Mouse (Mus musculus): Measurements from ENCODE around the gene Ube2ql1. TPM values are rescaled to one million over a fixed set of nuclear protein-coding genes. Genes with fewer than 3 reads are reported as not detected.
A peak's percentile ranks its signal among the peaks of the same experiment; 100 is the strongest.

The Ube2ql1 gene
- 1 to 10 TPM; 1.6 to 1.7 TPM for total RNA-seq (2021)
- long read RNA-seq, experiment 1, partial matches to known transcripts, result 0 of 2 reads
- long read RNA-seq, experiment 1, other reads (novel, unspliced or antisense), result 0 of 2 reads
- long read RNA-seq, experiment 2, partial matches to known transcripts, result 0 of 2 reads
- long read RNA-seq, experiment 2, other reads (novel, unspliced or antisense), result 0 of 2 reads

DNA sequence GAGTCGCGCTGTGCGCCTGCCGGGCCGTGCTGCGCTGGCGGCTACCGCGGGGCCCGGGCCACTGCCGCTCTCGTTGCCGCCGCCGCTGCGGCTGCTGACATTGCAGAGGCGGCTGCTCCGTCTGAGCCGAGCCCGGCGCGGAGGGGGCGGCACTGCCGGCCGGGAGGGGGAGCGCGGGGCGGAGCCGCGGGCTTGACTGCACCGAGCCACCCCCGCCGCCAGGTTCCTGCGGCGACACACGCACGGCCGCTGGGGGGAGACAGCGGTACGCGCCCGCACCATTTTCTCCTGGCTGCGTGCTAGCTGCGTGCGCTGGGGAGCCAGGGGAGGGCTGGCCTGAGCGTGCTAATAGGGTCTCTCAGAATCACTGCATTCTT is at the start of gene Ube2ql1:
Ube2ql1 (minus strand) TSS at position 131 of the 377 bp plus-strand sequence.
- DNase-seq, result peak; percentile 92

GRCm38 (mm10) chr13:69788704-69789103 is 49.0 kb upstream of the Ube2ql1 start:
- no peak for DNase-seq

DNA sequence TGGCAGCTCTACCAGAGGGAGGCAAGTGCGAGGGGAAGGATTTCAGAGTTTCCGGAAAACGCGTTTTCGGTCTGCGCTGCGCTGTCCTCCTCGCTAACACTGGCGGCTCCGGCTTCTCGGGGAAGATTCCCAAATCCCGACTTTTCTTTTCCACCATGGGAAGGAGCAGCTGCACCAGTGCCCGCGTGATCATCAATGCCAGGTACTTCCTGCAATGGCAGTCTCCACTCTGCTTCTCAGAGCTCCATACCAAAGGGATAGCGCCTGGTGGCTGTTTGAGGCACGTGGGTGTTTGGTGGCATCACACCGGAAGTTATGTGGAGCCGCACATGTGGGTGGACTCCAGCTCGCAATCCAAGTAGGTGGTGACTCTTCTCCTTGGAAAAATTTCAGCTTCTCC is 38.5 kb upstream of the Ube2ql1 start:
- DNase-seq, result no peak

GRCm38 (mm10) chr13:69772358-69772757 is 32.7 kb upstream of the Ube2ql1 start:
- no peak for DNase-seq

DNA sequence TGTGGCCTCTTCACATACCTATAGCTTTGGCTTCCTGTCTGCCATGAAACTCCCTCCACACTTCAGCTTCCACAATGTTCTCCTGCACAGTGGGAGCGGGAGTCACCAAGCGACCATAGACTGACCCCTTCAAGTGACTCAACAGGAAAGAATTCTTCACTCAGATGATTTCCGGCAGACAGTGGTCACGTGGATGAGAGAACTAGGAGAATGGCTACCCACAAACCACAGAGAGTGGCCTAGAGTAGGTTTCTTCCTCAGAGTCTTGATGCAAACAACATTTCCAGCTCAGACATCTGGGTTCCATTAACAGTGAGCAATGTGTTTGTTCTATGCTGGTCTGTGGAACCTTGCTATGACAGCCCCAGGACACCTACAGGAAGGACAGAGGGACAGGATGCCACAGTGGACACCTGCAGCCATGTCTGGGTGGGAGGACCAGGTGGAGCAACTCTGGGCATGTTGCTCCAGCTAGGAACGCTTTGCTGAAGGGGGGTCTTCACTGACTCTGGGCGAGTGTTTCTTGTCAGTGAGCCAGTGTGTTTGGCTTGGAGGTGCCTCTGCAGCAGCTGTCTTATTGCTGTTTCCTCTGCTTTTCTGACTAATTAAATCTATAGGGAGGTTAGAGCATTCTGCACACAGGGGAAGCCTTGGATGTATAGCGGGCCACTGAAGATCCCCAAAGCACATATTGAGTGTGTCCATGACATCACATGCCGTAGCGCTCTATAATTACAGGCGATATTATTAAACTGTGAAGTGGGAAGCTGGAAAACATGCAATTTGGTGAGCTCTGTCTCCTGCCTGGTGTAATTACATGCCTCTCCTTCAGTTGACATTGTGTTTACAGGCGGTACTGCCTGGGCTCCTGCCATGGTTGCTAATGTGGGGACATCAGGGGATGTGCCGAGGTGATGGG is 31.1 kb upstream of the Ube2ql1 start:
- DNase-seq, result no peak

- no peak for DNase-seq
These were observed 28.5 kb upstream of the Ube2ql1 start for GRCm38 (mm10) chr13:69768152-69768551.

GRCm38 (mm10) chr13:69764646-69765045 is 25.0 kb upstream of the Ube2ql1 start:
- DNase-seq, result no peak

DNA sequence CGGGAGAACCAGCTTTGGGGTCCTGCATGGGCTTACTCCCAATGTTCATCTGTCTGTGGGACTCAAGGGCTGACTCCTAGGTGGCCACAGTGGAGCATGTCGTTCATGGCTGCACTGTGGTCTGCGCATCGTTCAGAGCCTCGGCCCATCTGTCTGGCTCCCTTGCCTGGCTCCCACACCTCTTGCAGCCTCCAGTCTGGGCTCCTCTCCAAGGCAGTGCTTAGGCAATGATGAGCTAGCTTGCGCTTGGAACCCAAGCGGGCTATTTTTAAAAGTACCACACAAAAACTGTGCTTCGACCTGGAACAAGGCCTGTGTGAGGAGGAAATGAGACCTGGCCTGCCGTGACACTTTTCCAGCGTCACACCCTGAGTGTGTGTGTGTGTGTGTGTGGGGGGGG is 21.7 kb upstream of the Ube2ql1 start:
- DNase-seq, result peak; percentile 57

GRCm38 (mm10) chr13:69758979-69759378 is 19.3 kb upstream of the Ube2ql1 start:
- no peak for DNase-seq

DNA sequence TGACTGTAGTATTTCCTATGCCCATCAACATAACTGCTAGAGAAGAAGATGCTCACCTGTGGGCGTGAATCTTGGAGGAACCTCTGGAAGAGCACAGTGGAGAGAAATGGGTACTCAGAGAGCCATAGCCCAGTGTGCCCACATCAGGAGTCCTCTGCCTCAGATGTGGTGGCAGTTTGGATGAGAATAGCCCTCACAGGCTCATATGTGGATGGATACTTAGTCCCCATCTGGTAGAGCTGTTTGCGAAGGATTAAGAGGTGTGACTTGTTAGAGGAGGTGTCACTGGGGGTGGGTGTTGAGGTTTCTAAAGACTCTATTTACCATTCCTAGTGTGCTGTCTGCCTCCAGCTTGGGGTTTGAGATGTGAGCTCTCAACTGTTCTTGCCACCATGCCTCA is 13.2 kb upstream of the Ube2ql1 start:
- no peak for DNase-seq

DNA sequence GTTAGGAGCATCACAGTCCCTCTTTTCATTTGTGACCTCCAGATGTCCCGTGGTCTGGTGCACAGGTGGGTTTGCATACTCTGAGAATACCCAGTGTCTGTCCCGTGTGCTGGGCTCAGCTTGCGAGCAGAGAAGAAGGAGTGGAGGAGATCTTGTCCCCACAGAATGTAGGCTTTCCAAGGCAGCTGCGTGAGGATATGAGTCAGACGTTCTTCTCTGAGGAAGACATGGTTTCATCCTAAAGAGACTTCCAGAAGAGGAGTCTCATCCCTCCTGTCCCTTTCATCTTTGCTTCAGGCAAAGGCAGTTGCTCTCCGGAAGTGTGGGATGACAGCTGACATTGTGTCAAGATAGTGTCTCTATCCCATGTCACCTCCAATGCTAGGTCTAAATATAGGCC is 11.8 kb upstream of the Ube2ql1 start:
- DNase-seq, result no peak

GRCm38 (mm10) chr13:69748756-69749155 is 9.1 kb upstream of the Ube2ql1 start:
- no peak for DNase-seq

GRCm38 (mm10) chr13:69740331-69741285 is 919 bp upstream of the Ube2ql1 start:
- DNase-seq, result peak; percentile 67

DNA sequence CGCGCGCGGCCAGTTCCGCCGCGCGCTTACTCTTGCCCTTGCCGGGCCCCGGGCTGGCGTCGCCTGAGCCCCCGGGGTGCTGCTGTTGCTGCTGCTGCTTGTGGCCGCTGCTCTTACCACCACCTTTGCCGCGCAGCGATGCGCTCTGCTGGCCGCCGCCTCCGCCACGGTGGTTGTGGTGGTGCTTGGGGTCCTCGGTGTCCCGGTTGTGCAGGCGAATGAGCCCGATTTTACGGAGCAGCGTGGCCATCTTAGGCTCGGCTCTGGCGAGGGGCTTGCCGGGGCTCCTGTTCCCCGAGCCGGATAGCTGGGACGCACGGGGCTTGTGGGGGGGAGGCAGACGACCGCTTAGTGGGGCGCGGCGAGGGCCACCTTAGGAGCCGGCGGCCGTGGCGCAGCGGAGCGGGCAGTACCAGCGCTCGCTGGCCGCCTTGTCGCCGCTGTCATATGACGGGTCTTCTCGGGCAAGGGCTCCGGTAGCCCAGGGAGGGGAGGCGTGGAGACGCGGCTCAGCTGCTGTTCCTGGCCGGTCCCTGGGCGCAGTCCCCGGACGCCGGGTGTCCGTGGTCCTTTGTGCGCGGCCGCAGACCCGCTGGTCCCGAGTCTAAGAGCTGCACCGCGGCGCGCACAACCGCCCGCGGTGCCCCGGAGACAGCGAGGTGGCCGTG is 464 bp downstream of the Ube2ql1 start:
- peak; percentile 39 for DNase-seq

DNA sequence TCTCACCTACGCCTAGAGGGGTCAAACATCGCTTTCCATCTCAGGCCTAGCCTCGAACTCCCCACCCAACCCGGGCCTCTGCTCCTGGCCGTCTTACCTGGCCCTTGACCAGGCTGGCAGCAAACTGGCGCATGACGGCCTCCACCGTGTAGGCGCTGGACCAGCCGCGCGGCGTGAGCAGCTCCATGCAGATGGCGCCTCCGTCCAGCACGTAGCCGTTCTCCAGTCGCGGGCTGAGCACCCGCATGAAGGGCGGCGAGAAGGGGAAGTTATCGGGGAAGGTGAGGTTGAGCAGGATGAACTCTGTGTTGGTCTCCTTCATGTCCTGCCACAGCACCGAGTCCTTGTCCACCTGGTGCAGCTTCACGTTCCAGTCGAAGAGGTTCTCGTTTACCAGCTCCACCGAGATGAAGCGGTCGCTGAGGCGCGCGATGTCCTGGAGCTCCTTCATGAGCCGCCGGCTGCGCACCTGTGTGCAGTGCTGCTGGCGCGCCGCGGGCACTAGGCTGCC is 1.2 kb downstream of the Ube2ql1 start:
- peak; percentile 39 for DNase-seq

DNA sequence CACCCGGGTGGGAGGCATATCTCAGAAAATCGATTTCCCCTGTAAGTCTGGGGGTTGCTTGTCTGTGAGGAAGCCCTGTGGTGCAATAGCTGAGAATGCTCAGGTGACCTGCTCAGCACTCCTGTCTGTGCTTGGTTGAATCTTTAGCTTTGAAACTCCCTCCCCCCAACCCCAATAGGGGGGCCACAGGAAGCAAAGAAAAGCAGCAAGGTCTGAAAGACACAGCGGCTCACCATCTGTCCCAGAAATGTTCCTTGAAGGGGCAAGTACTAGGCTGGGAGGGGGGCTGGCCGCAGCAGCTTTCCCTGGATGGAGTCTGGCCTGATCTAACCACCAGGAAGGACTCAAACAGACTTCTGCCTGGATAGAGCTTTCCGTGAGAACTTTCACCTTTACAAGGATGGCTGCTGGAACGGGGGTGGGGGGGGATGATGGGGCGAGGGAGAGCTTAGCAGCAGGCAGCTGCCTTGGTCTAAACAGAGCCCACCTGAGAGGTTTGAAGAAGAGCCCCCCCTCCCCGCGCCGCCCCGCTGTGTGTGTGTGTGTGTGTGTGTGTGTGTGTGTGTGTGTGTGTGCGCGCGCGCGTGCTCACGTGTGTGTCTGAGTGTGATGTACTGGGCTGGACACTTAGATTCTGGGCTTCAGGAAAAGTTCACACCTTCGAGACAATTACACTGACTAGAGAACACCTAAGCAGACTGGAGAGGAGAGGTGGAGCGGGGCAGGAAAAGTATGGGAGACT is 2.1 kb downstream of the Ube2ql1 start:
- DNase-seq, result no peak

DNA sequence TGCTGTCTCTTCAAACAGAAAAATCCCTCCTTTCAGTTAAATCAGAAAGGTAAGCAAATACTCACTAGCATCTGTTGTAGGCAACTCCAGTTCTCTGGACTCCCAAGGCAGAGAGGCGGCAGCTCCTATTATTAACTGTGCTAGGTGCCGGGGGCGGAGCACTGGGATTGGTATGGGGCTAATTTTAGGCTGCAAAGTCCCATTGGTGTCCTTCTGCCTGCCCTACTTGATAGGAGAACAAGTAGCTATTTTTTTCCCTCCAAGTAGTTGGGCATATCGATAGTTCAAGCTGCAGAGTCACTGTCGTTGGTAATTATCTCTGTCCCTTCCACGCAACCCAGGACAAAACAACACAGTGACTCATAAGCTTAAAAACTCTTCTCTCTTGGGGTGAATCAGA is 7.1 kb downstream of the Ube2ql1 start:
- no peak for DNase-seq

- DNase-seq, result no peak
These were observed 14.3 kb downstream of the Ube2ql1 start for GRCm38 (mm10) chr13:69725376-69725775.

GRCm38 (mm10) chr13:69721141-69721540 is 18.5 kb downstream of the Ube2ql1 start:
- peak; percentile 58 for DNase-seq

DNA sequence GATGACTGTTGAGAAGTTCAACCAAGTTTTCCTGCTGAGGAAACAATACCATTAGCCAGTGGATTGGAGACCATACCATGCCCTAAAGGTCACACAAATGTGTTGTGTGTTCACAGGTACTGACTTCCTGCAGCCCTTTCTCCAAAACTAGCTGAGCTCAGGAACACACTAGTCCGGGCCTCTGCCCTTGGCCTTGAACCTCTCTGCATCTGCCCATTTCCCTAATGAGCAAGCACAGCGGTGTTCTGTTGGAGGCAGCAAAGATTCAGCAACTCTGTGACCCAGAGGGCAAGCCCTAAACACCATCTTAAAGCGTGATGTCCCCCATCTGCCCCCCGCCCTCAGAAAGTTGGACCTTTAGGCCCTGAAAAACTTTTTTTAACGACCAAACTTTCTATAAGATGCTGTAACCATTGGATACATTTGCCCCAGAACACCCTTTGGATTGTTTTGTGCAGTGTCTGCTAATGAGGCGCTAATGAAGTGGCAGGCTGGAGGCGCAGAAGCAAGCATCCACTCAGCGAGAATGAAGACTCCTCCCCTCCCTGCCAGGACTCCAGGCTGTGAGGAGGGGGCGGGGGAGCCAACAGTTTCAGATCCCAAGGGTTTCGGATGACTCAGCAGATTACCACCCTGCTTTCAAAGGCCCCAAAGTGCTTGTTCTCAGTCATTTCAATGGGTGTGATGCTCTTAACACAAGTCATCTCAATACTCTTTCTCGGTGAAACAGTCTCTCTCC is 21.7 kb downstream of the Ube2ql1 start:
- no peak for DNase-seq

All from adrenal gland, postnatal 10 days (tissue).